Mouse (Mus musculus): ENCODE measurements around the gene Cfap221.

DNA sequence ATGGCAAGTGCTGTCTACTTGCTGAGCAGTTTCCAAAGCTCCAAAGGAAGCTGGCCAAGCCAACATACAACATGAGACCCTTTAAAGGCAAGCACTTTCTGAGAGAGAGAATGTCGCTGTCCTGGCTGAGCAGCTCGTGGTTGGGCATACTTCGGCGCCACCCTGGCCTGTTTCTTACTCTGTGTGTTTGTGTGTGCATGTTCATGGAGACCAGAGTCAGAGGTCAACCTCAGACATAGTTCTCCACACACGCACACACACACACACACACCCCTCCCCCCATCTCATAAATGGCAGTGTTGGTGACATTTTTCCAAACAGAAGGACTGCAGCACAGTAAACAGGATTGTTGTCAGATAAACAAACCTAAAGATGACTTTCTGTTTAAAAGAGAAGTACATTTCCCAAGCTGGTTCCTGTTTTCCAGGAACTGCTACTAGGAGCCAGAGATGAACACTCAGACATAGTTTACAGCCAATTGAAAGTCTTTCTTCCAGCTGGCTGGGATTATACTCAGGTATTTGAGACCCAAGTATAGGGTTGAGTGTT is 80.1 kb downstream of the Cfap221 start:
- no peak for TF ChIP-seq CTCF (IDR thresholded peaks at IDR 0.05; ENCODE audit: low read depth, low read length)
- TF ChIP-seq POLR2A (IDR thresholded peaks at IDR 0.05; ENCODE audit: extremely low read depth, insufficient read depth, low read length) = no peak
